Mouse (Mus musculus) urinary bladder, postnatal 10 days (tissue): ENCODE measurements around the gene Ccl6.

Source experiments
- DNase-seq: peaks from one replicate; pipeline ENCODE4 v3.0.0; 2022; ENCODE audit warnings: low spot score

Ccl6 gene

DNA sequence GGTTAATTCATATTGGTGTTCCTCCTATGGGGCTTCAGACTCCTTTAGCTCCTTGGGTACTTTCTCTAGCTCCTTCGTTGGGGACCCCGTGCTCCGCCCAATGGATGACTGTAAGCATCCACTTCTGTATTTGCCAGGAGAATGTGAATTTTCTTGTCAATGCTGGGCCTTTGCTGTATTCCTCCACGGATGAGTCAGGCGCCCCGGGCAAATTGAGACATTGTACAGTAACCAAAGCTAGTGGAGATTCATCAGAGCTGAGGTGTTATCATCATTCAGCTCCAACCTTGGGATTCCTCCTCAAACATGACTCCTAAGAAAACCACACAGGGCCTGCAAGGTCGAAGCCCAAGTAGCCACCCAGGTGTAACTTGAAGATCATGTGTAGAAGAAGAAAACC lies 4.9 kb upstream of the Ccl6 start:
- no peak for DNase-seq

DNA sequence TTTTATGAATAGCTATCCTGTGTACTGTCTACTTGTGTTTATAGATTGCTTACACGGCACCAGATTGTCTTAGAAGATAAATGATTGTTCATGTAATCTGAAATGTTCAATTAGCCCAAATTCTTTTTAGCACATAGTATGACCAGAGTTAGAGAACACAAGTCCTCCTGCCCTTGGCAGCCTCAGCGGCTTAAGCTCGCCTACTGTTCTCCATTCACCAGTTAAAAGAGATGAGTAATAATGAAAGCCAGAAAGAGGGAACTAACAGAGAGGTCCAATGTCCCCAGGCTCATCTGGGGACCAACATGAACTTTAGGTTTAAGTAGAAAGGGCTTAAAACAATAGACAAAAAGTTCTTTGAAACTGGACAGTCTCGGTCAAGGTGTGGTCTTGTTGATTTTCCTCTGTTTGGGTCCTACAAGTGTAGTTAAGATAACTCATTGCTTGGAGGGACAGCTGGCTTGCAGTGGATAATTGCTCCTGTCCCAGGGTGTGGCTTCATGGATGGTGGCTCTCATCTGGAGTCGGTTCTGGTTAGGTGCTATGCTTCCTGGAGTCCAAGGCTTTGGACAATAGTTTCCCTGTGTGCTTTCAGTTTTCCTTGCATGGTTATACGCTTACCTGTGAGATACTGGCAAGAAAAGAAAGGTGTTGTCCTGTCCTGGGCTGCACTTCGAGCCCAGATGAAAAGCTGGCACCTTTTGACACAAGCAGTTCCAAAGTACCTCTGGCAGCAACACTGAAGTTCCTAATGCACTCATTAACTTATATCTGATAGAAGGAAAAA lies 3.0 kb upstream of the Ccl6 start:
- DNase-seq: no peak

- DNase-seq: no peak
Observed at GRCm38 (mm10) chr11:83593453-83593852, 566 bp upstream of the Ccl6 start.

- DNase-seq: no peak
Observed at GRCm38 (mm10) chr11:83584232-83584631, 8.7 kb downstream of the Ccl6 start.

- no peak for DNase-seq
Observed at GRCm38 (mm10) chr11:83583450-83583754, 9.5 kb downstream of the Ccl6 start.

DNA sequence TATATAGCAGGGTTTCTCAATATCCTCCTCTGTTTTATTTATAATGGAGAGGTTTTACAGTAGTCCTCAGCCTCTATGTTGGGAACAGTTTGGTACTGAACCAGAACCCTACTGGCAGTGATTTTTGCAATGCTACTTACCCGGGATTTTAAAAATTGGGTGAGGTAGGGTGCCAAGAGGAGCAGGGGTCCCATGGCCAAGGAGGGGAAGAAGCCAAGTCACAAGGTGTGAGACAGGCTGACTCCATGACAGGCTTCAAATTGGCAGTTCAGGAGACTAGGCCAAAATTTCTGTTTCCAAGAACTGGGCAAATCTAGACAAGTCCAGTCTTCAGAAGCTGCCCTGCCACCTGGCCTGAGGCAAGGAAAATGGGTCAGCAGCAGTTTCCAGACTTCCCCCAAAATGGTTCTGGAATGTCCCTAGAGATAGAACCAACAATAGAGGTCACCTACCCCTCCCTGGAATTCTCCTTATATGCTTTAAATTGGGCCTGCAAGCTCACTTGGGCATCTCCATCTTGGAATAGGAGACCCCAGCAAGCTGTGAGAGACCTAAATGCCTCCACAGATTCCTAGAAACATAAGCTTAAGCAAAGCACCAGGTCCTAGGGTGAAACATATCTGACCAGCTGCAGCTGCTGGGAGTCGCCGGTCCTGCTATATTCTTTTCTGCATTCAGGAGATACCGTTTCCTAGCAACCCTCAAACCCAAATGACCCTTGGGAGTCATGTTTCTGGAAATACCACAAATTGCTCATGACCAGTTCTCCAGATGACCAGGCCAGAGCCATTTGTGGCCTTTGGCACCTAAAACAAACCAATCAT lies 10.0 kb downstream of the Ccl6 start:
- no peak for DNase-seq

GRCm38 (mm10) chr11:83581626-83582610 lies 11.0 kb downstream of the Ccl6 start:
- DNase-seq: no peak

GRCm38 (mm10) chr11:83580699-83581232 lies 12.1 kb downstream of the Ccl6 start:
- DNase-seq: no peak

- no peak for DNase-seq
Observed at GRCm38 (mm10) chr11:83578999-83579398, 13.9 kb downstream of the Ccl6 start.

GRCm38 (mm10) chr11:83578186-83578760 lies 14.6 kb downstream of the Ccl6 start, which contains the start of gene Ccl9:
TSS of gene Ccl9 (minus strand) at chr11:83578636.
- no peak for DNase-seq

DNA sequence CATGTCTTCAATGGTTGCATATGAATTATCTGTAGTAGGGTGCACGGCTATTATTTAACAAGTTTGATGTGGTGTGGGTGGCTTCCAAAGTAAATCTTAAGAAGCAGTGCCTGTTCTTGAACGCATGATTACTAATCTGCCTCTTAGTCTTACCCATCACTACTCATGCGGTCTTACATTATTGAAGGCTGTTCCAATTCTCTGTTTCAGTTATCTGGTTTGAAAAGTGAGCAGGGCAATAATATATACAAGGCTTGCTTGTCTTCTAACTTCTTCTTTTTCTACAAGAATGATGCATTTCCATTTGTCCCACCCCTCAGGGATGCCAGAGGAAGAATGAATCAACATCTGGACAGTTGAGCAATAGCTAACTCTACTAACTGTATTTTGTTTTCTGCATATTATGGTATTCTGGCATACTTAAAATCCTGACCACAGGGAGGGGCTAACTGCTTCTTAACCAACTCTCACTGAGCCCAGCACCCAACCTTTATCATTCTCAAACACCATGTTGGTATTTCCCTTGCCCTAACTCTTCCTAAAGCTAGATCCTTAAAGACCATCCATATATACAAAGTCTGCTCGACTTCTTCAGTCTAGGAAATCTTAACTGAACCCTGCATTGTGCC lies 15.8 kb downstream of the Ccl6 start:
- DNase-seq: no peak

GRCm38 (mm10) chr11:83572834-83573233 lies 20.1 kb downstream of the Ccl6 start:
- no peak for DNase-seq

GRCm38 (mm10) chr11:83572223-83572622 lies 20.7 kb downstream of the Ccl6 start:
- DNase-seq: no peak

GRCm38 (mm10) chr11:83570189-83570588 lies 22.7 kb downstream of the Ccl6 start:
- DNase-seq: no peak

DNA sequence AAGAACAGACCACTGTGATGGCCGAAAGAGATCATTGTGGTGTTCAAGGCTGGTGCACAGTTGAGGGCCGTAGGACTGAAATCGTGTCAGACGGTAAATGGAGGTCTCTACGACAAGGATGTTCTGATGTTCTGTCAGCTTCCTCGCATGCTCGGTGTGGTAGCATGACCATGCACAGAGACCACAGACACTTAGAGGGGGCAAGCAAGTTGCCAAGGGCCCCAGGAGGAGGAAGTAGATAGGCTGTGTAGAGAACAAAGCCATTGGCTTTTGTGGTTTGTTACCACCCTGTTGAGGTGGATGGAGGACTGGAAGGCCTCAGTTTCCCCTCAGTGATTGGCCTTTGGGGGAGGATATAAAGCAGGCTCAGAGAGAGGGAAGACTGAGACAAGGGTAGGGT lies 23.6 kb downstream of the Ccl6 start:
- no peak for DNase-seq

DNA sequence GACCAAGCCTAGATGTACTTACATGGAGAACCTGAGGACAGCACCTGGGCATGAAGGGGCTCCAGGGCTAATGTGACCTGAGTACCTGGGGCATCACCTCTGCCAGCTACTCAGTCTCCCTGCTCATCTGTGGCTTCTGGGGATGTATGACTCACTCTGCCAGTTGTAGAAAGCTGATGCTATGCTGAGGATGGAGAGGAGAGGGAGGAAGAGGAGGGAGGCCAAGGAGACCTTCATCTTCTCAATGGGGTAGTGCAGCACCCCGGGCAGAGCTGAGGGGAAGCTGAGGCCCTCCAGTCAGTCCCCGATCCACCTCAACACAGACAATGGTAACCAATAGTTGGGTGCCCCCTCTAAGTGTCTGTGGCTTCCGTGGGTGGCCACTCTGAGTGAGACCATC lies 24.1 kb downstream of the Ccl6 start:
- DNase-seq: no peak

DNA sequence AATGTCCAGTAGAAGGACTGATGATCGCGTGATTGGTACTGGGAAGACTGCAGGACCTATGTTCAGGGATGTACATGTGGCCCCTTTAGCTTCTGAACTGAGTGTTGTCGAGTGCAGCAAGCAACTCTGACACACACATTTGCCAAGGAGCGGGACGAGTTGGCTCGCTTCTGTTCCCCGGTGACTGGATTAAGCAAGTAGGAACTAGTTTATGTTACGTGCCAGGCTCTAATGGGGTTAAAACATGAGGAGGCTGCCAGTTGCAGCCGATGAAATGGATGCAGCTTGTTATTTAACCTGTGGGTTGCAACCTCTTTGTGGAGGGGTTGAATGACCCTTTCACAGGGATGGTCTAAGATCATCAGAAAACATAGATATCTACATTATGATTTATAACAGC lies 24.8 kb downstream of the Ccl6 start:
- DNase-seq: no peak

DNA sequence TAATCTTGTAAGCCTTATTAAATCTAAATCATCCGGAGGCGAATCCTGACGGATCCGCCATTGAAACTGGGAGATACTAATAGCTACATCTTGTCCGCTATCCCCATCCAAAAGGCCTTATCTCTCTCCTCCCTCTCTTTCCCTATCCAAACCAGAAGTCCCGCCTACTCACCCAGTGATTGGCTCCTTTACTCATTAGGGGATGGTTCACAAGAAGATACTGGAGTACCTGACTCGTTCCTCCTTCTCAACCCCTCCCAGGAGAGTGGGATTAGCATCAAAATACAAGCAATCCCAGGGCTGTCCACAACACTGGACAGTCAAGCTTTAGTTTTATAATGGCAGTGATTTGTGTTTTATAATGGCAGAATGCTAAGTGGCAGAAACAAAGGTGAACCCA lies 25.6 kb downstream of the Ccl6 start:
- no peak for DNase-seq

DNA sequence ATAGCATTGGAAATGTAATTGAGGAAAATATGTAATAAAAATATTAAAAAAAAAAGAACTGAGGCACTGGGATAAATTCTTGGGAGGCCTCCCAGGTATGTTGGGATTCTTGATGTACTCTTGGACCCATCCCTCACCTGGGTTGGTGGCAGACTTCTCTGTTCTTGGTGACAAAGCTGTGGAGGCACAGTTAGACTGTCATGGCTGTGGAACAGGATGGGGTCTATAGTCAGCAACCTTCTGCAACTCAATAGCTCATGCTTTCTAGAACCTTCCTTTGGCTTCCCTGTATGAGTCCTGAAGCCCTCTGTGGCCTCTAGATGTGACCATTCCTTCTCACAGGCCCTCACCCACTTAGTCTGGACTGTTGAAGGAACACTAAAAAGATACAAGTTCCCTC lies 26.3 kb downstream of the Ccl6 start:
- DNase-seq: no peak

GRCm38 (mm10) chr11:83563754-83564153 lies 29.1 kb downstream of the Ccl6 start:
- DNase-seq: no peak

DNA sequence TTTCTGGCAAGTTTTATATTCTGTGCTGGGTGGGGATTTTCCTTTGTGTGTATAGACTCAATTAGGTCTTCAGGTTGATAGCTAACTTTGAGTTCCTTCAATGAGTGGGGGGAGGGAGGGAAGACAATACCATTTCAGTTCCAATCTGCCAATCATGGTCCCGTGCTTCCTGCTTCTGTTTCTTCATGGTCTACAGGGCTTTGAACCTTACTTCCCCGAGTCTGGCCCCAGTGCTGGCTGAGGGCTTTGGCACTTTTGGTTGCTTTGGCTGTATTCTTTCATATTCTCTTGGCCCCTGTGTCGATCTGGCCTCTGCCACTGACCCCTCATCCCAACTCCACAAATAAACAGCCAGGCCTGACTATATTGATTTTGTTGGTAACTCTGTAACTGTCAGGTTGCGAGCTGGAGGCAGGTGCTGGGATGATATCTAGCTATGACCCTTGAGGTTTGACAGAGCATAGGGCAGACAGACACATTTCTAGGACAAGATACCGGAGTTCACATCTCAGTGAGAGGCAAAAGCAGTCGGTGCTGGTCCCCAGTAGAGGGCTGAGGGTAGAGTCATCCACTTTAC lies 30.5 kb downstream of the Ccl6 start:
- DNase-seq: no peak
